Mouse (Mus musculus) liver, embryonic 11.5 days (tissue): ENCODE results near the gene Gm17087. TPM values are rescaled to one million over a fixed set of nuclear protein-coding genes. Genes with fewer than 3 reads are reported as not detected.

ENCODE experiments used
- polyA plus RNA-seq: library from polyadenylated mRNA; unstranded; fragments of >200 nt; fragmentation: Nextera tagmentation; extraction: Ambion mirVana; gene quantifications from 2 replicates; pipeline ENCODE4 v1.2.1, GENCODE M21; 2014

Gm17087 gene
- polyA plus RNA-seq, 1 experiment from 2014 or later: not detected

Other genes with a start within 250 kb of the Gm17087 start
- gene Prr18, start 229.5 kb downstream of the Gm17087 start, polyA plus RNA-seq: 0.05 and 0.13 TPM in 2 replicates
- gene T2, start 211.0 kb downstream of the Gm17087 start, polyA plus RNA-seq: 0.29 and 0.43 TPM in 2 replicates
- gene T, start 132.5 kb downstream of the Gm17087 start, polyA plus RNA-seq: not detected in 2 replicates
- gene Pde10a, start 41.6 kb downstream of the Gm17087 start, polyA plus RNA-seq: 1.4 and 1.8 TPM in 2 replicates